Mouse (Mus musculus) spleen, adult 2 months (tissue): ENCODE data around the gene Slc25a35.

ENCODE experiments used
- CTCF ChIP-seq: fragments of 200-500 bp; IDR thresholded peaks from 2 replicates; pipeline ENCODE4 v1.5.1; 2011; ENCODE audit warnings: mild to moderate bottlenecking, inconsistent platforms; ENCODE audit not compliant: insufficient read depth, insufficient read length, insufficient replicate concordance; ENCODE audit errors: extremely low read depth
- POLR2A ChIP-seq: fragments of 200-500 bp; IDR thresholded peaks from 2 replicates; pipeline ENCODE4 v1.6.1; 2011; ENCODE audit warnings: low read depth, low read length, inconsistent platforms

GRCm38 (mm10) chr11:68923191-68923590, 44.7 kb upstream of the Slc25a35 start:
- TF ChIP-seq POLR2A = no peak
- TF ChIP-seq CTCF = no peak
